Mouse (Mus musculus) embryonic stem cell, embryonic (primary cell): Measurements from ENCODE around the gene A3galt2.

ENCODE experiments used
- CTCF ChIA-PET, 4 experiments: fragments of 300-600 bp in 2 of 4; fragments of 350-600 bp in 2 of 4; sonication (Branson Sonifier 250); formaldehyde crosslinking; loops; one replicate each; lab custom pipeline; 2022; ENCODE audit warnings: inconsistent platforms in 2 of 4; lab: Charles Lee
- POLR2A ChIA-PET, 4 experiments: fragments of 300-600 bp in 2 of 4; fragments of 350-600 bp in 2 of 4; sonication (Branson Sonifier 250); formaldehyde crosslinking; loops; one replicate each; lab custom pipeline; 2022; ENCODE audit warnings: antibody characterized with exemption in 4 of 4, inconsistent platforms in 1 of 4; lab: Charles Lee

The A3galt2 gene

GRCm38 (mm10) chr4:128737137-128737589 lies 18.0 kb upstream of the A3galt2 start:
- ChIA-PET CTCF (interaction anchor here in 3 of 4 experiments (0.6 to 2.1 kb wide), 4 partner anchors 26 to 220 kb away, joined by 3 to 5 read pairs (median 4); no protein-coding TSS in a partner anchor), POLR2A (interaction anchor here (0.6 to 1.6 kb wide), 8 partner anchors 9 to 1399 kb away, joined by 3 to 5 read pairs (median 3); no protein-coding TSS in a partner anchor)

GRCm38 (mm10) chr4:128737825-128738610 lies 17.1 kb upstream of the A3galt2 start:
- CTCF ChIA-PET, result interaction anchor here in 2 of 4 experiments (0.6 to 2.1 kb wide), 4 partner anchors 27 to 286 kb away, joined by 3 to 6 read pairs (median 5); no protein-coding TSS in a partner anchor
- POLR2A ChIA-PET, result interaction anchor here in 3 of 4 experiments (0.6 to 1.6 kb wide), 9 partner anchors 8 to 168 kb away, joined by 3 to 5 read pairs (median 3); no protein-coding TSS in a partner anchor

- CTCF ChIA-PET, result interaction anchor here in 1 of 4 experiments (1.4 kb wide), 1 partner anchor 12 kb away, joined by 4 read pairs; no protein-coding TSS in a partner anchor
- POLR2A ChIA-PET, result interaction anchor here in 1 of 4 experiments (1.4 kb wide), 1 partner anchor 12 kb away, joined by 4 read pairs; no protein-coding TSS in a partner anchor
These were observed 14.3 kb upstream of the A3galt2 start for GRCm38 (mm10) chr4:128740878-128741277.

GRCm38 (mm10) chr4:128741906-128742305 lies 13.3 kb upstream of the A3galt2 start:
- CTCF ChIA-PET, result interaction anchor here in 1 of 4 experiments (1.0 kb wide), 1 partner anchor 167 kb away, joined by 4 read pairs; no protein-coding TSS in a partner anchor
- POLR2A ChIA-PET, result interaction anchor here in 1 of 4 experiments (1.0 kb wide), 1 partner anchor 32 kb away, joined by 3 read pairs; no protein-coding TSS in a partner anchor

- CTCF ChIA-PET, result interaction anchor here in 2 of 4 experiments (0.7 to 1.0 kb wide), 2 partner anchors 166 to 300 kb away, joined by 4 to 6 read pairs; no protein-coding TSS in a partner anchor
- POLR2A ChIA-PET, result interaction anchor here in 1 of 4 experiments (1.0 kb wide), 1 partner anchor 32 kb away, joined by 3 read pairs; no protein-coding TSS in a partner anchor
These were observed 12.7 kb upstream of the A3galt2 start for GRCm38 (mm10) chr4:128742379-128742970.

- CTCF ChIA-PET, result interaction anchor here in 1 of 4 experiments (0.7 kb wide), 1 partner anchor 300 kb away, joined by 6 read pairs; no protein-coding TSS in a partner anchor
- POLR2A ChIA-PET, result interaction anchor here in 1 of 4 experiments (1.0 kb wide), 1 partner anchor 33 kb away, joined by 3 read pairs; no protein-coding TSS in a partner anchor
These were observed 12.0 kb upstream of the A3galt2 start for GRCm38 (mm10) chr4:128743031-128743626.

GRCm38 (mm10) chr4:128745160-128745559 lies 10.0 kb upstream of the A3galt2 start:
- CTCF ChIA-PET, result interaction anchor here in 2 of 4 experiments (0.6 to 1.0 kb wide), 2 partner anchors 50 to 1095 kb away, joined by 3 to 4 read pairs; no protein-coding TSS in a partner anchor
- POLR2A ChIA-PET, result interaction anchor here in 1 of 4 experiments (1.1 kb wide), 1 partner anchor 314 kb away, joined by 3 read pairs; no protein-coding TSS in a partner anchor

GRCm38 (mm10) chr4:128747614-128748270 lies 7.4 kb upstream of the A3galt2 start:
- POLR2A ChIA-PET, result interaction anchor here in 1 of 4 experiments (1.2 kb wide), 1 partner anchor 64 kb away, joined by 3 read pairs; no protein-coding TSS in a partner anchor

GRCm38 (mm10) chr4:128748309-128748708 lies 6.9 kb upstream of the A3galt2 start:
- CTCF ChIA-PET, result no interaction called here

More at GRCm38 (mm10) chr4:128747614-128748270, 7.4 kb upstream of the A3galt2 start:
- CTCF ChIA-PET, result no interaction called here

GRCm38 (mm10) chr4:128751006-128751405 lies 4.2 kb upstream of the A3galt2 start:
- CTCF ChIA-PET, result interaction anchor here in 2 of 4 experiments (1.3 to 3.2 kb wide), 2 partner anchors 39 to 107 kb away, joined by 3 to 14 read pairs; no protein-coding TSS in a partner anchor
- POLR2A ChIA-PET, result interaction anchor here in 1 of 4 experiments (1.0 to 1.6 kb wide), 2 partner anchors 24 to 26 kb away, joined by 3 read pairs; no protein-coding TSS in a partner anchor

More at GRCm38 (mm10) chr4:128748309-128748708, 6.9 kb upstream of the A3galt2 start:
- POLR2A ChIA-PET, result interaction anchor here in 1 of 4 experiments (1.2 kb wide), 1 partner anchor 63 kb away, joined by 3 read pairs; no protein-coding TSS in a partner anchor

GRCm38 (mm10) chr4:128752031-128752757 lies 3.0 kb upstream of the A3galt2 start:
- ChIA-PET CTCF (interaction anchor here (0.5 to 3.2 kb wide), 6 partner anchors 16 to 106 kb away, joined by 3 to 21 read pairs (median 8); no protein-coding TSS in a partner anchor), POLR2A (interaction anchor here in 1 of 4 experiments (0.5 to 1.6 kb wide), 4 partner anchors 12 to 33 kb away, joined by 3 to 4 read pairs (median 3); no protein-coding TSS in a partner anchor)

GRCm38 (mm10) chr4:128753571-128753970 lies 1.6 kb upstream of the A3galt2 start:
- POLR2A ChIA-PET, result interaction anchor here in 2 of 4 experiments (0.6 to 1.6 kb wide), 5 partner anchors 10 to 304 kb away, joined by 3 to 4 read pairs (median 3); partner anchors contain the start of gene Rnf19b (in 1 of the 2)
- CTCF ChIA-PET, result interaction anchor here (0.6 to 3.2 kb wide), 8 partner anchors 14 to 102 kb away, joined by 4 to 21 read pairs (median 5); no protein-coding TSS in a partner anchor

GRCm38 (mm10) chr4:128755900-128756299 lies 736 bp downstream of the A3galt2 start:
- CTCF ChIA-PET, result interaction anchor here in 3 of 4 experiments (0.6 to 1.6 kb wide), 4 partner anchors 19 to 1168 kb away, joined by 3 to 8 read pairs (median 4); no protein-coding TSS in a partner anchor
- POLR2A ChIA-PET, result interaction anchor here in 3 of 4 experiments (0.6 to 1.7 kb wide), 6 partner anchors 11 to 757 kb away, joined by 3 to 6 read pairs (median 3); partner anchors contain the start of genes Marcksl1 (in 1 of the 3) and Rnf19b (in 1 of the 3)

- CTCF ChIA-PET, result interaction anchor here in 2 of 4 experiments (0.6 to 1.5 kb wide), 3 partner anchors 18 to 758 kb away, joined by 3 to 6 read pairs (median 3); no protein-coding TSS in a partner anchor
- POLR2A ChIA-PET, result interaction anchor here in 1 of 4 experiments (1.6 kb wide), 1 partner anchor 299 kb away, joined by 3 read pairs; the partner anchor contains the start of gene Rnf19b
These were observed 4.0 kb downstream of the A3galt2 start for GRCm38 (mm10) chr4:128759214-128759613.

- ChIA-PET CTCF (interaction anchor here in 1 of 4 experiments (1.5 to 1.6 kb wide), 2 partner anchors 15 to 49 kb away, joined by 4 to 6 read pairs; no protein-coding TSS in a partner anchor), POLR2A (interaction anchor here in 2 of 4 experiments (0.6 to 1.6 kb wide), 2 partner anchors 150 to 298 kb away, joined by 3 read pairs; partner anchors contain the start of gene Rnf19b (in 1 of the 2))
These were observed 4.9 kb downstream of the A3galt2 start for GRCm38 (mm10) chr4:128760029-128760428.
